Mouse (Mus musculus): ENCODE measurements around the gene Nodal. TPM values are rescaled to one million over a fixed set of nuclear protein-coding genes. Genes with fewer than 3 reads are reported as not detected.

Nodal gene
- polyA plus RNA-seq, 1 experiment, result not detected

GRCm38 (mm10) chr10:61389020-61389419 lies 28.8 kb upstream of the Nodal start:
- TF ChIP-seq CEBPB (IDR thresholded peaks at IDR 0.05; ENCODE audit: low read depth), result no peak
- no peak for TF ChIP-seq FOSL1 (IDR thresholded peaks at IDR 0.05; ENCODE audit: insufficient read depth, low read length, poor library complexity, severe bottlenecking)
- no peak for TF ChIP-seq CTCF (IDR thresholded peaks at IDR 0.05; ENCODE audit: control insufficient read depth, insufficient read depth, insufficient read length)
- TF ChIP-seq MYOD1 (IDR thresholded peaks at IDR 0.05; ENCODE audit: control insufficient read depth, insufficient read length, low read depth), result no peak
- TF ChIP-seq MAX (IDR thresholded peaks at IDR 0.05), result no peak
- no peak for TF ChIP-seq MYOG (IDR thresholded peaks at IDR 0.05; ENCODE audit: control insufficient read depth, extremely low read depth, insufficient read length)
- no peak for TF ChIP-seq USF1 (IDR thresholded peaks at IDR 0.05; ENCODE audit: low read depth)
- Histone ChIP-seq H3K79me2 (ENCODE audit: control insufficient read depth, insufficient read depth) (no peaks in the 10 kb centered on the region), H3K27me3 (ENCODE audit: control insufficient read depth, insufficient read depth, insufficient read length) (no peaks in the 10 kb centered on the region), H3ac (ENCODE audit: control insufficient read depth, insufficient read length, low read depth) (no peak overlapping the region), H3K4me3 (ENCODE audit: insufficient read depth, poor library complexity, severe bottlenecking) (no peak overlapping the region), H3K36me3 (ENCODE audit: control insufficient read depth, insufficient read depth) (no peaks in the 10 kb centered on the region), H3K79me3 (ENCODE audit: low read depth) (no peaks in the 10 kb centered on the region)

GRCm38 (mm10) chr10:61390148-61390547 lies 27.6 kb upstream of the Nodal start:
- Histone ChIP-seq H3K27me3 (ENCODE audit: control insufficient read depth, insufficient read depth, insufficient read length) (no peaks in the 10 kb centered on the region), H3K79me3 (ENCODE audit: low read depth) (no peaks in the 10 kb centered on the region), H3K79me2 (ENCODE audit: control insufficient read depth, insufficient read depth) (no peaks in the 10 kb centered on the region), H3ac (ENCODE audit: control insufficient read depth, insufficient read length, low read depth) (no peak overlapping the region), H3K4me3 (ENCODE audit: insufficient read depth, poor library complexity, severe bottlenecking) (no peak overlapping the region), H3K36me3 (ENCODE audit: control insufficient read depth, insufficient read depth) (no peaks in the 10 kb centered on the region)
- no peak for TF ChIP-seq MYOD1 (IDR thresholded peaks at IDR 0.05; ENCODE audit: control insufficient read depth, insufficient read length, low read depth)

- H3K79me3 ChIP-seq (ENCODE audit: low read depth), result no peaks in the 10 kb centered on the region
- H3K79me2 ChIP-seq (ENCODE audit: control insufficient read depth, insufficient read depth), result no peaks in the 10 kb centered on the region
- no peak overlapping the region for H3ac ChIP-seq (ENCODE audit: control insufficient read depth, insufficient read length, low read depth)
- TF ChIP-seq CTCF (IDR thresholded peaks at IDR 0.05; ENCODE audit: control insufficient read depth, insufficient read depth, insufficient read length) (no peak), FOSL1 (IDR thresholded peaks at IDR 0.05; ENCODE audit: insufficient read depth, low read length, poor library complexity, severe bottlenecking) (no peak), MYOD1 (IDR thresholded peaks at IDR 0.05; ENCODE audit: control insufficient read depth, insufficient read length, low read depth) (no peak), USF1 (IDR thresholded peaks at IDR 0.05; ENCODE audit: low read depth) (no peak), MYOG (IDR thresholded peaks at IDR 0.05; ENCODE audit: control insufficient read depth, extremely low read depth, insufficient read length) (no peak)
- no peak overlapping the region for H3K4me3 ChIP-seq (ENCODE audit: insufficient read depth, poor library complexity, severe bottlenecking)
- no peaks in the 10 kb centered on the region for H3K27me3 ChIP-seq (ENCODE audit: control insufficient read depth, insufficient read depth, insufficient read length)
- H3K36me3 ChIP-seq (ENCODE audit: control insufficient read depth, insufficient read depth), result no peaks in the 10 kb centered on the region
Observed at GRCm38 (mm10) chr10:61392584-61392983, 25.2 kb upstream of the Nodal start.

GRCm38 (mm10) chr10:61394476-61395136 lies 23.2 kb upstream of the Nodal start:
- Histone ChIP-seq H3K79me2 (ENCODE audit: control insufficient read depth, insufficient read depth) (no peaks in the 10 kb centered on the region), H3K4me3 (ENCODE audit: insufficient read depth, poor library complexity, severe bottlenecking) (no peak overlapping the region), H3K79me3 (ENCODE audit: low read depth) (no peaks in the 10 kb centered on the region), H3ac (ENCODE audit: control insufficient read depth, insufficient read length, low read depth) (peak overlapping the region; percentile 38), H3K27me3 (ENCODE audit: control insufficient read depth, insufficient read depth, insufficient read length) (no peaks in the 10 kb centered on the region), H3K36me3 (ENCODE audit: control insufficient read depth, insufficient read depth) (no peaks in the 10 kb centered on the region)
- TF ChIP-seq CEBPB (IDR thresholded peaks at IDR 0.05; ENCODE audit: low read depth) (no peak), MYOD1 (IDR thresholded peaks at IDR 0.05; ENCODE audit: control insufficient read depth, insufficient read length, low read depth) (no peak), USF1 (IDR thresholded peaks at IDR 0.05; ENCODE audit: low read depth) (no peak), CTCF (IDR thresholded peaks at IDR 0.05; ENCODE audit: control insufficient read depth, insufficient read depth, insufficient read length) (no peak), FOSL1 (IDR thresholded peaks at IDR 0.05; ENCODE audit: insufficient read depth, low read length, poor library complexity, severe bottlenecking) (no peak), MAX (IDR thresholded peaks at IDR 0.05) (no peak), MYOG (IDR thresholded peaks at IDR 0.05; ENCODE audit: control insufficient read depth, extremely low read depth, insufficient read length) (no peak)

GRCm38 (mm10) chr10:61398125-61398524 lies 19.6 kb upstream of the Nodal start:
- no peaks in the 10 kb centered on the region for H3K79me2 ChIP-seq (ENCODE audit: control insufficient read depth, insufficient read depth)

More at GRCm38 (mm10) chr10:61398125-61398524, 19.6 kb upstream of the Nodal start:
- Histone ChIP-seq H3K36me3 (ENCODE audit: control insufficient read depth, insufficient read depth) (no peaks in the 10 kb centered on the region), H3K27me3 (ENCODE audit: control insufficient read depth, insufficient read depth, insufficient read length) (no peaks in the 10 kb centered on the region), H3K4me3 (ENCODE audit: insufficient read depth, poor library complexity, severe bottlenecking) (no peak overlapping the region), H3K79me3 (ENCODE audit: low read depth) (no peaks in the 10 kb centered on the region), H3ac (ENCODE audit: control insufficient read depth, insufficient read length, low read depth) (no peak overlapping the region)
- TF ChIP-seq CEBPB (IDR thresholded peaks at IDR 0.05; ENCODE audit: low read depth) (no peak), MAX (IDR thresholded peaks at IDR 0.05) (no peak), MYOD1 (IDR thresholded peaks at IDR 0.05; ENCODE audit: control insufficient read depth, insufficient read length, low read depth) (no peak), MYOG (IDR thresholded peaks at IDR 0.05; ENCODE audit: control insufficient read depth, extremely low read depth, insufficient read length) (no peak), FOSL1 (IDR thresholded peaks at IDR 0.05; ENCODE audit: insufficient read depth, low read length, poor library complexity, severe bottlenecking) (no peak), CTCF (IDR thresholded peaks at IDR 0.05; ENCODE audit: control insufficient read depth, insufficient read depth, insufficient read length) (no peak), USF1 (IDR thresholded peaks at IDR 0.05; ENCODE audit: low read depth) (no peak)

Measured in C2C12 (cell line).